Mouse (Mus musculus): Measurements from ENCODE around the gene Plekhj1. TPM values are rescaled to one million over a fixed set of nuclear protein-coding genes. Genes with fewer than 3 reads are reported as not detected.

Gene Plekhj1
- polyA plus RNA-seq, 1 experiment from 2014 or later, result 133 TPM

- Histone ChIP-seq H3K27me3 (no peaks in the 10 kb centered on the region), H3K4me1 (replicated peaks) (peaks cover 31% of the 10 kb centered on the region), H3K4me2 (peak overlapping the region; percentile 43), H3K36me3 (no peaks in the 10 kb centered on the region), H3K4me3 (peak overlapping the region; percentile 6), H3K9ac (no peak overlapping the region), H3K27ac (replicated peaks) (no peak overlapping the region; the same call in 1 of the 2 replicates), H3K9me3 (no peaks in the 10 kb centered on the region)
- peak; percentile 23; the same call in 1 of the 2 replicates for ATAC-seq (ENCODE audit: low FRiP score, low read depth)
- 5% methylated on average over 6 of the region's 6 CpGs for WGBS
These were observed 46.3 kb downstream of the Plekhj1 start for GRCm38 (mm10) chr10:80752079-80752625.

- 19% methylated on average over 16 of the region's 16 CpGs for WGBS
- peak overlapping the region; percentile 6; the same call in 1 of the 2 replicates for H3K4me3 ChIP-seq
- H3K4me1 ChIP-seq (replicated peaks), result peaks cover 23% of the 10 kb centered on the region
- ATAC-seq (ENCODE audit: low FRiP score, low read depth), result no peak
- H3K9ac ChIP-seq, result no peak overlapping the region
- H3K27me3 ChIP-seq, result no peaks in the 10 kb centered on the region
- H3K4me2 ChIP-seq, result peak overlapping the region; percentile 43
- H3K36me3 ChIP-seq, result no peaks in the 10 kb centered on the region
- no peaks in the 10 kb centered on the region for H3K9me3 ChIP-seq
- H3K27ac ChIP-seq (replicated peaks), result peak overlapping the region; percentile 53; the same call in 1 of the 2 replicates
These were observed 47.1 kb downstream of the Plekhj1 start for GRCm38 (mm10) chr10:80751188-80751832.

GRCm38 (mm10) chr10:80748609-80749008, 49.8 kb downstream of the Plekhj1 start:
- no peaks in the 10 kb centered on the region for H3K9me3 ChIP-seq
- H3K27ac ChIP-seq (replicated peaks), result no peak overlapping the region
- WGBS, result 9% methylated on average over 6 of the region's 6 CpGs
- H3K36me3 ChIP-seq, result no peaks in the 10 kb centered on the region
- ATAC-seq (ENCODE audit: low FRiP score, low read depth), result no peak
- peaks cover 10% of the 10 kb centered on the region for H3K4me1 ChIP-seq (replicated peaks)
- no peaks in the 10 kb centered on the region for H3K27me3 ChIP-seq
- H3K4me2 ChIP-seq, result no peak overlapping the region
- H3K4me3 ChIP-seq, result no peak overlapping the region
- H3K9ac ChIP-seq, result no peak overlapping the region

GRCm38 (mm10) chr10:80747410-80747809, 51.0 kb downstream of the Plekhj1 start:
- Histone ChIP-seq H3K4me1 (replicated peaks) (peaks cover 14% of the 10 kb centered on the region), H3K9ac (no peak overlapping the region), H3K4me3 (no peak overlapping the region), H3K27me3 (no peaks in the 10 kb centered on the region), H3K27ac (replicated peaks) (no peak overlapping the region), H3K36me3 (no peaks in the 10 kb centered on the region), H3K9me3 (no peaks in the 10 kb centered on the region), H3K4me2 (no peak overlapping the region)
- ATAC-seq (ENCODE audit: low FRiP score, low read depth), result no peak
- WGBS, result 12% methylated on average over 3 of the region's 3 CpGs

MicroRNA genes within 50 kb of the gene (microRNA counts, 519-probe panel; counts per million panel counts)
- microRNA mmu-miR-1982, result not detected

Small RNAs within 50 kb of the gene (microRNA-seq; reads per million reads assigned to microRNA genes)
- gene Mir1982, result 1.5 reads per million

Other genes with a start within 250 kb of the Plekhj1 start
- 30.0 and 33.7 TPM in 2 replicates for gene Rexo1, start 237.1 kb downstream of the Plekhj1 start, polyA plus RNA-seq (2015; fragmentation: Nextera tagmentation; extraction: Ambion mirVana)
- gene Klf16, start 221.3 kb downstream of the Plekhj1 start, polyA plus RNA-seq (2015; fragmentation: Nextera tagmentation; extraction: Ambion mirVana), result 6.3 and 6.7 TPM in 2 replicates
- gene Abhd17a, start 208.3 kb downstream of the Plekhj1 start, polyA plus RNA-seq (2015; fragmentation: Nextera tagmentation; extraction: Ambion mirVana), result 134 and 159 TPM in 2 replicates
- gene Scamp4, start 195.8 kb downstream of the Plekhj1 start, polyA plus RNA-seq (2015; fragmentation: Nextera tagmentation; extraction: Ambion mirVana), result 64.2 and 71.6 TPM in 2 replicates
- 4.8 and 5.4 TPM in 2 replicates for gene Adat3, start 195.7 kb downstream of the Plekhj1 start, polyA plus RNA-seq (2015; fragmentation: Nextera tagmentation; extraction: Ambion mirVana)
- 3.4 and 4.1 TPM in 2 replicates for gene Gm49322, start 192.6 kb downstream of the Plekhj1 start, polyA plus RNA-seq (2015; fragmentation: Nextera tagmentation; extraction: Ambion mirVana)
- gene Csnk1g2, start 175.8 kb downstream of the Plekhj1 start, polyA plus RNA-seq (2015; fragmentation: Nextera tagmentation; extraction: Ambion mirVana), result 109 and 127 TPM in 2 replicates
- 83.6 and 93.2 TPM in 2 replicates for gene Btbd2, start 141.6 kb downstream of the Plekhj1 start, polyA plus RNA-seq (2015; fragmentation: Nextera tagmentation; extraction: Ambion mirVana)
- 56.7 and 61.0 TPM in 2 replicates for gene Mknk2, start 120.5 kb downstream of the Plekhj1 start, polyA plus RNA-seq (2015; fragmentation: Nextera tagmentation; extraction: Ambion mirVana)
- 57.5 and 60.2 TPM in 2 replicates for gene Mob3a, start 96.6 kb downstream of the Plekhj1 start, polyA plus RNA-seq (2015; fragmentation: Nextera tagmentation; extraction: Ambion mirVana)
- 39.2 and 46.1 TPM in 2 replicates for gene Izumo4, start 96.4 kb downstream of the Plekhj1 start, polyA plus RNA-seq (2015; fragmentation: Nextera tagmentation; extraction: Ambion mirVana)
- 109 and 120 TPM in 2 replicates for gene Ap3d1, start 56.4 kb downstream of the Plekhj1 start, polyA plus RNA-seq (2015; fragmentation: Nextera tagmentation; extraction: Ambion mirVana)
- 18.3 and 21.6 TPM in 2 replicates for gene Dot1l, start 43.4 kb downstream of the Plekhj1 start, polyA plus RNA-seq (2015; fragmentation: Nextera tagmentation; extraction: Ambion mirVana)
- gene Sf3a2, start 428 bp downstream of the Plekhj1 start, polyA plus RNA-seq (2015; fragmentation: Nextera tagmentation; extraction: Ambion mirVana), result 52.3 and 67.4 TPM in 2 replicates
- gene Amh, start 6.6 kb upstream of the Plekhj1 start, polyA plus RNA-seq (2015; fragmentation: Nextera tagmentation; extraction: Ambion mirVana), result 0.14 and 0.21 TPM in 2 replicates
- 0.62 and 0.95 TPM in 2 replicates for gene Jsrp1, start 14.9 kb upstream of the Plekhj1 start, polyA plus RNA-seq (2015; fragmentation: Nextera tagmentation; extraction: Ambion mirVana)
- gene Oaz1, start 28.0 kb upstream of the Plekhj1 start, polyA plus RNA-seq (2015; fragmentation: Nextera tagmentation; extraction: Ambion mirVana), result 1,303 and 1,311 TPM in 2 replicates
- 15.8 and 18.5 TPM in 2 replicates for gene Lingo3, start 45.4 kb upstream of the Plekhj1 start, polyA plus RNA-seq (2015; fragmentation: Nextera tagmentation; extraction: Ambion mirVana)
- 210 and 228 TPM in 2 replicates for gene Lsm7, start 56.6 kb upstream of the Plekhj1 start, polyA plus RNA-seq (2015; fragmentation: Nextera tagmentation; extraction: Ambion mirVana)
- gene Sppl2b, start 56.6 kb upstream of the Plekhj1 start, polyA plus RNA-seq (2015; fragmentation: Nextera tagmentation; extraction: Ambion mirVana), result 76.8 and 87.4 TPM in 2 replicates
- 0.22 and 0.33 TPM in 2 replicates for gene Tmprss9, start 73.2 kb upstream of the Plekhj1 start, polyA plus RNA-seq (2015; fragmentation: Nextera tagmentation; extraction: Ambion mirVana)
- gene Timm13, start 102.3 kb upstream of the Plekhj1 start, polyA plus RNA-seq (2015; fragmentation: Nextera tagmentation; extraction: Ambion mirVana), result 329 and 342 TPM in 2 replicates
- 38.4 and 40.9 TPM in 2 replicates for gene Lmnb2, start 119.6 kb upstream of the Plekhj1 start, polyA plus RNA-seq (2015; fragmentation: Nextera tagmentation; extraction: Ambion mirVana)
- gene Gadd45b, start 131.4 kb upstream of the Plekhj1 start, polyA plus RNA-seq (2015; fragmentation: Nextera tagmentation; extraction: Ambion mirVana), result 6.9 and 8.5 TPM in 2 replicates
- gene Gng7, start 216.3 kb upstream of the Plekhj1 start, polyA plus RNA-seq (2015; fragmentation: Nextera tagmentation; extraction: Ambion mirVana), result 19.1 and 21.4 TPM in 2 replicates
- gene Diras1, start 227.0 kb upstream of the Plekhj1 start, polyA plus RNA-seq (2015; fragmentation: Nextera tagmentation; extraction: Ambion mirVana), result 71.6 and 81.6 TPM in 2 replicates
- 46.3 and 53.0 TPM in 2 replicates for gene Slc39a3, start 238.8 kb upstream of the Plekhj1 start, polyA plus RNA-seq (2015; fragmentation: Nextera tagmentation; extraction: Ambion mirVana)